Mouse (Mus musculus) cerebellum, adult 9-11 months (tissue): ENCODE data around the gene Gatad2b.

ENCODE experiments used
- DNase-seq: peaks from one replicate; pipeline ENCODE4 v3.0.0; 2022

The Gatad2b gene

GRCm38 (mm10) chr3:90384851-90385375 is 91.9 kb downstream of the Gatad2b start:
- no peak for DNase-seq

- no peak for DNase-seq
These were observed 93.8 kb downstream of the Gatad2b start for GRCm38 (mm10) chr3:90386817-90387216.

- no peak for DNase-seq
These were observed 94.5 kb downstream of the Gatad2b start for GRCm38 (mm10) chr3:90387483-90387882.

- no peak for DNase-seq
These were observed 95.2 kb downstream of the Gatad2b start for GRCm38 (mm10) chr3:90388192-90388591.

DNA sequence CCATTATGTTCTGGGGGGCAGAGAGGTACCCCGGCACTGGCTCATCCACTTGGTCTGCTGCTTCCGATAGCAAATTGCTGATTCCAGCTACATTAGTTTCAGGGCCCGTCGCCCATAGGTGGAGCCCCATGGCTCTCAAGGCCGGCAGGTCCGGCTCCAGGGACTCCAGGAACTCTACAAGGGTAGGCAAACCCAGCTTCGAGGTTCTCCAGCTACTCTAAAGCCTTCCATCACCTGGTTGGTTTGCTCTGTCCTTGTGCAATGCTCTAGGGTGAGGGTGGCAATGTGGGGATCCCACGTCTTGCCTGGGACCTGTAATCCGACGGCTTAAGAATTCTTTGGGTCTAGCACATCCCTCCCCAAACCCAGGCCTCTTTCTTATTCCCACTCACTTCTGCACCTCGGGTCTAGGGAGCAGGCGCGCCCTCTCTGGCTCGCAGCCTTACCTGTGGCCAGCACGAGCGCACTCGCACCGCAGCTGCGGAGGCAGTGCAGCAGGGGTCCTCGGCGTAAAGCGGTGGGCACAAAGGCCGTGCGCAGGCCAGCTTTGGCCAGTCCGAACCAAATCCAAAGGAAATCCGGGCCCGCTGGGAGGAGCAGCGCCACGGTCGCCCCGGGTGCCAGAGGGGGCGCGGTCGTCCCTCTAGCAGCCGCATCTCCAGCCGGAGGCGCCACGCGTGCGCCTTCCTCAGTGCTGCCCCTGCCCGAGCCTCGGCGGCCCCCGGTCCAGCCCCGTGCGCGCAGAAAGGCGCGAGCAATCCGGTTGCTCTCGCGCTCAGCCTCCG is 95.9 kb downstream of the Gatad2b start:
- DNase-seq: peak; percentile 33

GRCm38 (mm10) chr3:90389511-90390490 is 96.8 kb downstream of the Gatad2b start, which contains the start of gene Slc27a3:
Gene Slc27a3, minus strand, starts transcription at chr3:90389938.
- peak; percentile 42 for DNase-seq

DNA sequence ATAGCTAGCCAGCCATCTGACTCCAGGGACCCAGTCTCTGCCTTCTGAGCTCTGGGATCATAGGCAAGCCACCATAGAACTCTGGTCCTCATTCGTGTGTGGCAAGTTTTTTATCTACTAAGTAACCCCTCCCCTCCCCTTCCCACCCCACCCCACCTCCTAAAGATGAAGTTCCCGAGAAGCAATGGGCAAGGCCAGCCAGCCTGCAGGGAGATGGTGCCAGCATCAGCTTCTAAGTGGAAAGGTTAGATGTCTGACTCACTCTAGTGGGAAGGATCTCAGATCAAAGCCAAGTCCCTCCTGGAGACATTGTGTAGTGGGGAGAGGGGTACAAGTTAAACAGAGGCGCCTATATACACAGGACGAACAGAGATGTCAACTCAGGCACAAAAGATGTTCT is 98.0 kb downstream of the Gatad2b start:
- no peak for DNase-seq

DNA sequence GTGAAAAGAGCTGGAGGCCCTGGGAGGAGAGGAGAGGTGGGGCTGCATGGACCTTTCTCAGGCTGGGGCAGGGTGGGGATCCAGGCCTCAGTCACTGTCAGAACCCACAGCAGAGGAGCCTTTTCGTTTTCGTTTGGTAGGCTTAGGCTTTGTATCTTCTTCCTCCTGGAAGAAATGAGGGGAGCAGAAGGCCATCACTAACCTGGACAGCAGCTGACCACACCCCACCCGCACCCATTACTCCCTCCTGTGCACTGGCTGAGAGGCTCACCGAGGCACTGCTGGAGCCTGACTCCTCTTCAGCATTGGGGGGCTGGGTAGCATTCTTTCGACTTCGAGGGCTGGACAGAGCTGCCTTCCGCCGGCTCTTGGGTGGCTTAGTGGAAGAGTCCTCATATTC is 99.0 kb downstream of the Gatad2b start:
- no peak for DNase-seq

GRCm38 (mm10) chr3:90392661-90393060 is 99.7 kb downstream of the Gatad2b start:
- DNase-seq: no peak

DNA sequence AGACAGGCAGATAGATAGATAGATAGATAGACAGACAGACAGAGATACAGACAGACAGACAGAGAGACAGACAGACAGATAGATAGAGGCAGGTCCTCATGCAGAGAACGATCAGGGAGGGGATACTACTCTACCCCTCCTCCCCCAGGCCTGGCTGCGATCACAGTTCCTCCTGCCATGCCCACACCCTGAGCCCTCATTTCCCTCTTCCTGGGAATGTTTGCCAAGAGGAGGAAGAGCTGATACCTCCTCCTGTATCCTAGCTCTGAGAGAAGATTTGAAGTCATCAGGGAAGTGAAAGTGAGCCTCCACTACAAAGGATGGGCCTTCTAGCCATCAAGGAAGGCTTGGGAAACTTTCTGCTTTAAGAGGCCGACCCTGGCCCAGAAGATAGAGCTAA is 102.7 kb downstream of the Gatad2b start:
- DNase-seq: no peak

DNA sequence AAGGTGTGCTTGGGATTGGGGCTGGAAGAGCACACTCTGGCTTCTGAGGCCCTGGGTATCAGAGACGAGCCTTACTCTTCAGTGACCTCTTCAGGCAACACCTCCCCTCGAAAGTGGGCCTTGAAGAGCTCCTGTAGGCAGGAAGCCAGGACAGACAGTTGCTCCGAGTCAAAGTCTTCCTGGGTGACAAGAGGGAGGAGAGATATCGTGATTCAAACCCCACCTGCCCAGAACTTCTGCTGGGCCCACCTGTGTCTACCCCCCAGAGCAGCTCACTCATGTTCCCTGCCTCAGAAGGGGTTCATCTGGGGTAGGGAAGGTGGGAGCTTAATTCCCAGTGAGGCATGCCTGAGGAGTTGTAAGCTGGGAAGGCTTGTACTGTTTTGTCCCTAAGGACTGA is 108.0 kb downstream of the Gatad2b start:
- DNase-seq: no peak

DNA sequence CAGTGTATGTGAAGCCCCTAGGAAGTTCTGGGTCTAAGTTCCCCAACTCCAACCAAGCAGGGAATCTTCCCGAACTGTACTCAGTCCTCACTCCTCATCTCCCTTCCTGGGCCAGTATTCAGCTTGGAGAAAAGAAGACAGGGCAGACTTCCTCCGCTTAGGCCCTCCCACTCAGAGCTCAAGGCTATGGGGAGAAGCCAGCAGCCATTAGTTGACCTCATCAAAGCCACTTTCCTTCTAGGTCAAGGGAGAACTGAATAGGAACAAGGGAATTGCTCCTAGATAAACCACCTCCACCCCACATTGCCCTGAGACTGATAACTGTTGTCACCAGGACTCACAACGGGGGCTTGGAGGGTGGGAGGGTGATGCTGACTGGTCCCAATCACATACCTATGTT is 111.1 kb downstream of the Gatad2b start:
- DNase-seq: no peak

- DNase-seq: no peak
These were observed 111.6 kb downstream of the Gatad2b start for GRCm38 (mm10) chr3:90404609-90405008.

DNA sequence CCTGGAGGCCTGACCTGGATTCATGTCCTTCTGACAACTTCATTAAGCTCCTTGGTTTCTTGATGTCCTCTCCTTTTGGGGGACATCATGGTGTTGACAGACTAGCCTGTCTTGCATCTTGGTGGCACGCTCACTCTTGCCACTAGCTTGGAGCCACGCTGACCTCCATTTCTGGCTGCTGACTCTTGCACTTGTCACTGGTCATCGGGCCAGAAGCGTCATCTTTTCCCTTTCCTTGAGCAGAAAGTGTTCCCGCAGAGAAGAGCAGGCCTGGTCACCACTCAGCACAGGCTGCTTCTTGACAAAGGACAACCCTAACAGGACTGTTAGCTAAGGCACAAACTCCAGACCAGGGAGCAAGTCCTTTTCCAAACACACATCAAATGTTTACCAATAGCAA is 113.4 kb downstream of the Gatad2b start:
- DNase-seq: no peak

DNA sequence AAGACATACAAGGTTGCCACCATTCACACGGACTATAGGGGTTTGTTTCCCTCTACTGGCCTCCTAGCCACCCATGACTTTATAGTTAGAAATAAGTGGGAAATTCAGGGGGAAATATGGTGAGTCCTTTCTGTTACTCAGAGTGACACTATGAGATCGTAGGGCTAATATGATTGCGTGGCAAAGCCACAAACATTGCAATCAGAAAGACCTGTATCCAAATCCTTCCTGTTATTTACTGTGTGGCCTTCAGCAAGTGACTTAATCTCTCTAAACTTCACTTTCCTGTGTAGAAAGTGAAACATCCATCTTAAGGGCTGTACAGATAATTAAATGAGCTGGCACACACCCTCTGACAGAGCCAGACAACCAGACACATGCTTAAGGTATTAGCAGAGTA is 115.7 kb downstream of the Gatad2b start:
- DNase-seq: no peak

- peak; percentile 54 for DNase-seq
These were observed 119.5 kb downstream of the Gatad2b start for GRCm38 (mm10) chr3:90412312-90413010.

DNA sequence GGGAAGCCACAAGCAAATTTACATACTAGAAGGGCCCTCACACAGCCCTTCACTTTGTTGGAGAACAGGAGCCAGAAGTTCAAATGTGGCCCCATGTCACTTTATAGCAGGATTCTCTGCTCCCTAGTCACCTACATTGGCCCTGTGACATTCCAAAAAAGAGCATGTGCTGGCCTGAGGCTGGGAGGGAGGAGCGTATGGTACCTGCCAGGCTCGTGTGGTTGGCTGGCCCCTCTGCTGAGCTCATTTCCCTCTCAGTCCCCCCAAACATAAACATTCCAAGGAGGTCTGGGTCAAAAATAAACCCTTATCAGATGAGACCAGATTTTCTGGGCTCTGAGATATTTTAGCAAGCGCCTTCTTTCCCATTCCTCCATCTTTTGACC is 120.0 kb downstream of the Gatad2b start:
- no peak for DNase-seq
